Mouse (Mus musculus) olfactory bulb, adult 2 months (tissue): Measurements from ENCODE around the gene Prcd.
"Not testable (repeated sequence)": the region's sequence is repeated elsewhere in the genome, so short reads cannot be mapped to it uniquely, and the experiment has no call there.

Experiments used
- CTCF ChIP-seq: fragments of 200-500 bp; IDR thresholded peaks from 2 replicates; pipeline ENCODE4 v1.5.1; 2012; ENCODE audit warnings: low read depth, mild to moderate bottlenecking, low read length, moderate library complexity; ENCODE audit not compliant: insufficient read depth
- POLR2A ChIP-seq: fragments of 200-500 bp; IDR thresholded peaks from 2 replicates; pipeline ENCODE4 v1.6.1; 2012; ENCODE audit warnings: mild to moderate bottlenecking, low read depth, low read length, moderate library complexity; ENCODE audit not compliant: insufficient read depth

DNA sequence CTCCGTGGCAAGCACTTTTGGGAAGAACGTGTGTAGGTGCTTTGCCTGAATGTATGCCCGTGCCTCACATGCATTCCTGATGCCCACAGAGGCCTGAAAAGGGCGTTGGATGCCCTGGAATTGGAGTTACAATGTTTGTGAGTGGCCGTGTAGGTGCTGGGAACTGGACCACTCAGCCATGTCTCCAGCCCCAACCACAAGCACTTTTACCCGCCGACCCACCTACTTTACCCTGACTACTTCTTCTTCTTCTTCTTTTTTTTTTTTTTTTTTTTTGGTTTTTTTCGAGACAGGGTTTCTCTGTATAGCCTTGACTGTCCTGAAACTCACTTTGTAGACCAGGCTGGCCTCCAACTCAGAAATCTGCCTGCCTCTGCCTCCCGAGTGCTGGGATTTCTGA is 42.2 kb upstream of the Prcd start:
- TF ChIP-seq CTCF, POLR2A: not testable (repeated sequence)
